In genomic region chrX:102478965-102479364, GRCm38 (mm10) we compare ENCODE assay signal across 9 mouse cellular contexts. TPM values are rescaled to one million over a fixed set of nuclear protein-coding genes. Genes with fewer than 3 reads are reported as not detected.
A peak's percentile ranks its signal among the peaks of the same experiment; 100 is the strongest.
DNase-seq lines count a peak whose midpoint lies in the region; ATAC-seq lines count a peak whose summit lies in the region.
"Had no signal": no experiment of that assay in that cellular context is flagged by ENCODE, and none has a peak within 500 bp of the region (broad histone marks: within the 10 kb centered on the region; RNA-seq: fewer than 3 reads in every experiment).

No protein-coding gene starts in this region.

- no peaks in the 10 kb centered on the region for H3K9me3 ChIP-seq in hindbrain, embryonic 14.5 days (ENCODE audit: control insufficient read depth, low read length)
- no peaks in the 10 kb centered on the region for H3K9me3 ChIP-seq in hindbrain, embryonic 13.5 days
- no peaks in the 10 kb centered on the region for H3K9me3 ChIP-seq in midbrain, embryonic 15.5 days
- H3K9me3 ChIP-seq: limb, embryonic 13.5 days had no signal

- no peak overlapping the region for H3K9ac ChIP-seq in hindbrain, embryonic 14.5 days
- no peak overlapping the region for H3K9ac ChIP-seq in hindbrain, embryonic 13.5 days
- no peak overlapping the region for H3K9ac ChIP-seq in midbrain, embryonic 15.5 days
- H3K9ac ChIP-seq: limb, embryonic 13.5 days had no signal

- no peak overlapping the region for H3K4me2 ChIP-seq in hindbrain, embryonic 14.5 days (replicated peaks)
- H3K4me2 ChIP-seq in hindbrain, embryonic 13.5 days, result no peak overlapping the region
- H3K4me2 ChIP-seq in midbrain, embryonic 15.5 days, result no peak overlapping the region
- H3K4me2 ChIP-seq: limb, embryonic 13.5 days had no signal

- H3K27ac ChIP-seq in hindbrain, embryonic 14.5 days, result no peak overlapping the region
- no peak overlapping the region for H3K27ac ChIP-seq in hindbrain, embryonic 13.5 days
- H3K27ac ChIP-seq in midbrain, embryonic 15.5 days, result no peak overlapping the region
- H3K27ac ChIP-seq: limb, embryonic 13.5 days had no signal

- 35% methylated on average over 4 of the region's 4 CpGs for WGBS in hindbrain, embryonic 14.5 days
- WGBS in hindbrain, embryonic 13.5 days, result 24% methylated on average over 4 of the region's 4 CpGs
- 29% methylated on average over 4 of the region's 4 CpGs for WGBS in midbrain, embryonic 15.5 days

- peaks cover 4% of the 10 kb centered on the region; the same call in 1 of the 2 replicates for H3K27me3 ChIP-seq in hindbrain, embryonic 14.5 days (ENCODE audit: control insufficient read depth, insufficient read depth, low read length)
- H3K27me3 ChIP-seq in hindbrain, embryonic 13.5 days, result peaks cover 10% of the 10 kb centered on the region; the same call in 1 of the 2 replicates
- H3K27me3 ChIP-seq in midbrain, embryonic 15.5 days (replicated peaks), result no peaks in the 10 kb centered on the region; the same call in 1 of the 2 replicates
- H3K27me3 ChIP-seq: limb, embryonic 13.5 days had no signal

- no peaks in the 10 kb centered on the region for H3K4me1 ChIP-seq in hindbrain, embryonic 14.5 days (replicated peaks; ENCODE audit: control insufficient read depth, insufficient read depth, low read length)
- H3K4me1 ChIP-seq in hindbrain, embryonic 13.5 days (replicated peaks), result no peaks in the 10 kb centered on the region
- no peaks in the 10 kb centered on the region for H3K4me1 ChIP-seq in midbrain, embryonic 15.5 days
- H3K4me1 ChIP-seq: limb, embryonic 13.5 days had no signal

- no peak overlapping the region for H3K4me3 ChIP-seq in hindbrain, embryonic 14.5 days (replicated peaks; ENCODE audit: low read length)
- no peak overlapping the region for H3K4me3 ChIP-seq in hindbrain, embryonic 13.5 days
- no peak overlapping the region for H3K4me3 ChIP-seq in midbrain, embryonic 15.5 days
- H3K4me3 ChIP-seq: limb, embryonic 13.5 days had no signal

- H3K36me3 ChIP-seq in hindbrain, embryonic 14.5 days (replicated peaks; ENCODE audit: control insufficient read depth, insufficient read depth), result no peaks in the 10 kb centered on the region
- H3K36me3 ChIP-seq in hindbrain, embryonic 13.5 days, result no peaks in the 10 kb centered on the region
- no peaks in the 10 kb centered on the region for H3K36me3 ChIP-seq in midbrain, embryonic 15.5 days (replicated peaks)

- no peak; the same call in 1 of the 2 replicates for ATAC-seq in hindbrain, embryonic 14.5 days (ENCODE audit: low FRiP score)
- no peak for ATAC-seq in hindbrain, embryonic 13.5 days (ENCODE audit: low FRiP score)
- peak; percentile 74 for ATAC-seq in CD4-positive, CD25-positive, alpha-beta regulatory T cell, adult 4 months
- ATAC-seq in common myeloid progenitor, adult 5-6 weeks (replicated peaks; ENCODE audit: low read depth, poor library complexity, severe bottlenecking), result peak; percentile 77; the same call in 1 of the 2 replicates
- ATAC-seq in midbrain, embryonic 15.5 days (replicated peaks), result no peak

- peak; percentile 75 for DNase-seq in hindbrain, embryonic 14.5 days (ENCODE audit: low spot score)
- DNase-seq in 3T3-L1 (ENCODE audit: low read depth, low spot score), result peak; percentile 74
- peak; percentile 29 for DNase-seq in lung, postnatal 25 days (ENCODE audit: low spot score)
- DNase-seq in spleen, adult 18-20 months, result no peak

RNA-seq across cellular contexts. Expression of gene Hdac8, which starts 26.2 kb away (rescaled TPM):
- 2.4 TPM in 2 replicates for polyA plus RNA-seq in hindbrain, embryonic 14.5 days (2014; fragmentation: Nextera tagmentation; extraction: Ambion mirVana)
- polyA plus RNA-seq in hindbrain, embryonic 13.5 days (2015; fragmentation: Nextera tagmentation; extraction: Ambion mirVana), result 10.0 and 10.7 TPM in 2 replicates
- 10 to 100 TPM in 1 of 2 experiments, 1 to 10 TPM in 1; 8.6 to 20.1 TPM for polyA plus RNA-seq in CD4-positive, CD25-positive, alpha-beta regulatory T cell, adult 4 months (2017; shearing (Covaris generic))
- total RNA-seq in common myeloid progenitor, adult 5-6 weeks (2017), result 10.2 and 14.5 TPM in 2 replicates
- polyA plus RNA-seq in midbrain, embryonic 15.5 days (2015; fragmentation: Nextera tagmentation; extraction: Ambion mirVana), result 7.8 and 9.3 TPM in 2 replicates

Comparison
In these comparisons a context has a peak if more than half of its experiments do, and no peak if none do; other contexts are left out.
1. ATAC-seq: peak in CD4-positive, CD25-positive, alpha-beta regulatory T cell, adult 4 months (single experiment) and common myeloid progenitor, adult 5-6 weeks (single experiment); none in hindbrain, embryonic 14.5 days (single experiment), hindbrain, embryonic 13.5 days (single experiment) and midbrain, embryonic 15.5 days (single experiment).
2. DNase-seq: peak in hindbrain, embryonic 14.5 days (single experiment), 3T3-L1 (single experiment) and lung, postnatal 25 days (single experiment); none in spleen, adult 18-20 months (0 of 2).